Mouse (Mus musculus): ENCODE measurements around the gene Dgke. TPM values are rescaled to one million over a fixed set of nuclear protein-coding genes. Genes with fewer than 3 reads are reported as not detected.
"Not testable (repeated sequence)": the region's sequence is repeated elsewhere in the genome, so short reads cannot be mapped to it uniquely, and the experiment has no call there.

Dgke gene
- total RNA-seq, 2 experiments from 2014 or later: 54.2 to 55.2 TPM

GRCm38 (mm10) chr11:89041073-89041472 lies 25.6 kb downstream of the Dgke start:
- not testable (repeated sequence) for DNase-seq (ENCODE audit: low spot score in 2 of 2)

- DNase-seq (ENCODE audit: low spot score in 2 of 2): peak; percentile 56
These were observed 27.3 kb downstream of the Dgke start for GRCm38 (mm10) chr11:89039325-89039724.

GRCm38 (mm10) chr11:89038496-89038895 lies 28.2 kb downstream of the Dgke start:
- no peak for DNase-seq (ENCODE audit: low spot score in 2 of 2)

GRCm38 (mm10) chr11:89035552-89035951 lies 31.1 kb downstream of the Dgke start:
- no peak for DNase-seq (ENCODE audit: low spot score in 2 of 2)

GRCm38 (mm10) chr11:89034592-89034991 lies 32.1 kb downstream of the Dgke start:
- DNase-seq (ENCODE audit: low spot score in 2 of 2): no peak

GRCm38 (mm10) chr11:89031189-89031588 lies 35.5 kb downstream of the Dgke start:
- DNase-seq (ENCODE audit: low spot score in 2 of 2): no peak

- no peak for DNase-seq (ENCODE audit: low spot score in 2 of 2)
These were observed 36.1 kb downstream of the Dgke start for GRCm38 (mm10) chr11:89030552-89030951.

- no peak for DNase-seq (ENCODE audit: low spot score in 2 of 2)
These were observed 37.7 kb downstream of the Dgke start for GRCm38 (mm10) chr11:89028871-89029405.

GRCm38 (mm10) chr11:89027955-89028361 lies 38.7 kb downstream of the Dgke start:
- DNase-seq (ENCODE audit: low spot score in 2 of 2): no peak

- no peak for DNase-seq (ENCODE audit: low spot score in 2 of 2)
These were observed 40.5 kb downstream of the Dgke start for GRCm38 (mm10) chr11:89026117-89026516.

- DNase-seq (ENCODE audit: low spot score in 2 of 2): no peak
These were observed 41.0 kb downstream of the Dgke start for GRCm38 (mm10) chr11:89025603-89026002.

GRCm38 (mm10) chr11:89024181-89024881 lies 42.3 kb downstream of the Dgke start:
- DNase-seq (ENCODE audit: low spot score in 2 of 2): peak; percentile 10 to 13

GRCm38 (mm10) chr11:89023477-89023876 lies 43.2 kb downstream of the Dgke start:
- no peak for DNase-seq (ENCODE audit: low spot score in 2 of 2)

- DNase-seq (ENCODE audit: low spot score in 2 of 2): no peak
These were observed 44.4 kb downstream of the Dgke start for GRCm38 (mm10) chr11:89022120-89022731.

GRCm38 (mm10) chr11:89021687-89022086 lies 45.0 kb downstream of the Dgke start:
- no peak for DNase-seq (ENCODE audit: low spot score in 2 of 2)

GRCm38 (mm10) chr11:89020681-89021305 lies 45.9 kb downstream of the Dgke start:
- DNase-seq (ENCODE audit: low spot score in 2 of 2): no peak

- no peak for DNase-seq (ENCODE audit: low spot score in 2 of 2)
These were observed 49.0 kb downstream of the Dgke start for GRCm38 (mm10) chr11:89017514-89018182.

GRCm38 (mm10) chr11:89012241-89012640 lies 54.4 kb downstream of the Dgke start:
- no peak for DNase-seq (ENCODE audit: low spot score in 2 of 2)

- no peak for DNase-seq (ENCODE audit: low spot score in 2 of 2)
These were observed 57.2 kb downstream of the Dgke start for GRCm38 (mm10) chr11:89009496-89009895.

- DNase-seq (ENCODE audit: low spot score in 2 of 2): no peak
These were observed 57.6 kb downstream of the Dgke start for GRCm38 (mm10) chr11:89009066-89009465.

GRCm38 (mm10) chr11:89007582-89007981 lies 59.1 kb downstream of the Dgke start:
- DNase-seq (ENCODE audit: low spot score in 2 of 2): no peak

GRCm38 (mm10) chr11:89006404-89006803 lies 60.2 kb downstream of the Dgke start:
- no peak for DNase-seq (ENCODE audit: low spot score in 2 of 2)

Data from left cerebral cortex, adult 18-20 months (tissue).